Mouse (Mus musculus) C2C12 (cell line): ENCODE measurements around the gene Vars.

Source experiments
- CEBPB ChIP-seq: IDR thresholded peaks from one replicate; pipeline ENCODE4 v1.6.1; 2011; ENCODE audit warnings: low read depth, mild to moderate bottlenecking, control low read depth, moderate library complexity
- CTCF ChIP-seq: IDR thresholded peaks from one replicate; pipeline ENCODE4 v1.5.1; 2011; ENCODE audit not compliant: control insufficient read depth, insufficient read depth, insufficient read length
- FOSL1 ChIP-seq: IDR thresholded peaks from one replicate; pipeline ENCODE4 v1.8.0; 2011; ENCODE audit warnings: mild to moderate bottlenecking, low read length; ENCODE audit not compliant: poor library complexity, insufficient read depth, severe bottlenecking
- MAX ChIP-seq: IDR thresholded peaks from one replicate; pipeline ENCODE4 v1.6.1; 2011; ENCODE audit warnings: mild to moderate bottlenecking, control low read depth
- USF1 ChIP-seq: IDR thresholded peaks from one replicate; pipeline ENCODE4 v1.6.1; 2011; ENCODE audit warnings: low read depth, mild to moderate bottlenecking, control low read depth, moderate library complexity

DNA sequence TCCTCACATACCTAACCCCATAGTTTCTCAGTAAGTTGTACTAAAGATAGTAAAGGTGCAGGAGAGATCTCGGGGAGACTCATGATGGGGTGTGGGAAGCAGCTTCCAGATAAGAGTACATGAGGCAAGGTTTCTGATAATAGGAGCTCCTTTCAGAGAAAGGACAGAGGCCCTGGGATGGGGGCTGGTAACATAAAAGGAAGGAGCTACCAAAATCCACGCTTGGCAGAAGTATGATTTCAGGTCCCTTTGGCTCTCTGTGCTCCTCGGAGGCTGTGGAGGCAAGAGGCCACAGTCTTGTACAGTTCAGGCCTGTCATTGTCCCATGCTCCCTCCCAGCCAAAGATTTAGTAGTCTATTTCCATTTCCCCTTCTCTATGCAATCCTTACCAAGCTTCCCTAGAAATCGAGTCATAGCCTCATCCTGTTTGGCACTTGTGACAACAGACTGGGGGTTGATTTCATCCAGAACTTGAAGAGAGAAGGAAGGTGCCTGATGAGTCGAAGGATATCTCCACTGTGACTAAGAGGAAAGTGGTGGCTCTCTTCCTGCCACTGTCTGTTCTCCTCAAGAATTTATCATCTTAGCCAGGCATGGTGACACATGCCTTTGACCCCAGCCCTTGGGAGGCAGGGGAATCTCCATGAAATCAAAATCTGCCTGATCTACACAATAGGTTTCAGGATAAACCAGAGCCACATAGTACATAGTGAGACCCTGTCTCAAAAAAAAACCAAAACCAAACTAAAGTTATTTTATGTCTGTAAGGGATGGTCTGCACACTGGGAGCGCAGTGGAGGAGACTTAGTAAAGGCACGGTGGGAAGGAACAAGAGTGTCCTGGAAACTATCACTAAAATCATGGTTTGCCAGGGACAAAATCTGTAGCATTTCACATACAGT lies 44.4 kb downstream of the Vars start:
- TF ChIP-seq CTCF (no peak), USF1 (no peak), FOSL1 (no peak), CEBPB (peak; percentile 2), MAX (no peak)
